Mouse (Mus musculus) ES-Bruce4 (cell line): ENCODE results near the gene Kif16b. TPM values are rescaled to one million over a fixed set of nuclear protein-coding genes. Genes with fewer than 3 reads are reported as not detected.

ENCODE experiments used
- H3K27ac ChIP-seq: 2 replicates; pipeline ENCODE4 v1.5.1; 2012; ENCODE audit warnings: low read length, inconsistent platforms; ENCODE audit not compliant: insufficient read depth
- H3K27me3 ChIP-seq: 2 replicates; pipeline ENCODE4 v1.6.1; 2012; ENCODE audit warnings: mild to moderate bottlenecking, low read length, inconsistent platforms; ENCODE audit not compliant: control insufficient read depth, poor library complexity, insufficient read depth, severe bottlenecking
- H3K36me3 ChIP-seq: 2 replicates; pipeline ENCODE4 v1.6.1; 2012; ENCODE audit warnings: inconsistent platforms, mild to moderate bottlenecking, low read length, moderate library complexity; ENCODE audit not compliant: control insufficient read depth, poor library complexity, insufficient read depth, severe bottlenecking
- H3K4me1 ChIP-seq: one replicate; pipeline ENCODE4 v1.8.1; 2011; ENCODE audit warnings: low read length; ENCODE audit not compliant: control insufficient read depth, insufficient read depth
- H3K4me3 ChIP-seq: 2 replicates; pipeline ENCODE4 v1.5.1; 2011; ENCODE audit warnings: low read depth, mild to moderate bottlenecking, low read length
- H3K9ac ChIP-seq: 2 replicates; pipeline ENCODE4 v1.6.1; 2012; ENCODE audit warnings: low read depth, mild to moderate bottlenecking, inconsistent platforms; ENCODE audit not compliant: poor library complexity, severe bottlenecking
- H3K9me3 ChIP-seq: replicated peaks from 2 replicates; pipeline ENCODE4 v1.6.1; 2012; ENCODE audit warnings: mild to moderate bottlenecking, low read length, inconsistent platforms; ENCODE audit not compliant: control insufficient read depth, poor library complexity, insufficient read depth, severe bottlenecking
- CTCF ChIP-seq: IDR thresholded peaks from one replicate; pipeline ENCODE4 v1.8.1; 2011; ENCODE audit warnings: low read depth, low read length
- EP300 ChIP-seq: IDR thresholded peaks from 2 replicates; pipeline ENCODE4 v1.6.1; 2011; ENCODE audit warnings: low read depth, low read length; ENCODE audit not compliant: insufficient read depth
- POLR2A ChIP-seq: IDR thresholded peaks from one replicate; pipeline ENCODE4 v1.8.1; 2011; ENCODE audit warnings: low read length; ENCODE audit not compliant: insufficient read depth
- polyA plus RNA-seq: library from polyadenylated mRNA; stranded (reverse); fragments of >200 nt; gene quantifications from 2 replicates; pipeline ENCODE4 v1.2.4, GENCODE M21; 2011; ENCODE audit warnings: low read depth; ENCODE audit not compliant: missing spikeins, insufficient read depth, insufficient read length

Kif16b gene
- polyA plus RNA-seq, 1 experiment: 14.3 TPM

GRCm38 (mm10) chr2:142909213-142909612 is 7.9 kb upstream of the Kif16b start:
- no peaks in the 10 kb centered on the region for H3K36me3 ChIP-seq
- no peak for TF ChIP-seq POLR2A
- TF ChIP-seq CTCF: no peak
- TF ChIP-seq EP300: no peak
- H3K4me3 ChIP-seq: no peak overlapping the region
- no peak overlapping the region for H3K27ac ChIP-seq
- H3K9me3 ChIP-seq: no peaks in the 10 kb centered on the region
- no peaks in the 10 kb centered on the region for H3K27me3 ChIP-seq
- H3K9ac ChIP-seq: no peak overlapping the region
- H3K4me1 ChIP-seq: no peaks in the 10 kb centered on the region

GRCm38 (mm10) chr2:142907056-142907455 is 5.7 kb upstream of the Kif16b start:
- Histone ChIP-seq H3K9me3 (no peaks in the 10 kb centered on the region), H3K27me3 (no peaks in the 10 kb centered on the region), H3K4me1 (peaks cover 2% of the 10 kb centered on the region), H3K36me3 (no peaks in the 10 kb centered on the region), H3K4me3 (no peak overlapping the region), H3K27ac (no peak overlapping the region), H3K9ac (no peak overlapping the region)
- TF ChIP-seq POLR2A: no peak
- no peak for TF ChIP-seq CTCF
- no peak for TF ChIP-seq EP300

GRCm38 (mm10) chr2:142902905-142903895 is 1.9 kb upstream of the Kif16b start:
- no peaks in the 10 kb centered on the region for H3K36me3 ChIP-seq
- TF ChIP-seq EP300: peak; percentile 67; the same call in 1 of the 2 replicates
- no peak for TF ChIP-seq POLR2A
- peaks cover 2% of the 10 kb centered on the region for H3K4me1 ChIP-seq
- peak overlapping the region; percentile 49 for H3K4me3 ChIP-seq
- H3K9me3 ChIP-seq: no peaks in the 10 kb centered on the region
- H3K27ac ChIP-seq: no peak overlapping the region
- no peaks in the 10 kb centered on the region for H3K27me3 ChIP-seq
- peak overlapping the region; percentile 67 for H3K9ac ChIP-seq

- H3K27me3 ChIP-seq: no peaks in the 10 kb centered on the region
- no peaks in the 10 kb centered on the region for H3K36me3 ChIP-seq
- peaks cover 2% of the 10 kb centered on the region for H3K4me1 ChIP-seq
- no peak overlapping the region for H3K27ac ChIP-seq
- H3K9ac ChIP-seq: peak overlapping the region; percentile 82
- H3K9me3 ChIP-seq: no peaks in the 10 kb centered on the region
- no peak for TF ChIP-seq EP300
- no peak for TF ChIP-seq POLR2A
- no peak overlapping the region for H3K4me3 ChIP-seq
These were observed 1.0 kb downstream of the Kif16b start for GRCm38 (mm10) chr2:142900120-142900861.

- Histone ChIP-seq H3K9ac (no peak overlapping the region), H3K27ac (no peak overlapping the region), H3K4me3 (no peak overlapping the region), H3K36me3 (no peaks in the 10 kb centered on the region), H3K27me3 (no peaks in the 10 kb centered on the region), H3K9me3 (no peaks in the 10 kb centered on the region), H3K4me1 (no peaks in the 10 kb centered on the region)
- TF ChIP-seq POLR2A (no peak), EP300 (no peak), CTCF (no peak)
These were observed 7.6 kb downstream of the Kif16b start for GRCm38 (mm10) chr2:142893780-142894179.

GRCm38 (mm10) chr2:142891283-142891682 is 10.0 kb downstream of the Kif16b start:
- H3K27ac ChIP-seq: no peak overlapping the region
- H3K4me3 ChIP-seq: no peak overlapping the region
- H3K9ac ChIP-seq: no peak overlapping the region
- TF ChIP-seq EP300: no peak
- no peak for TF ChIP-seq CTCF
- TF ChIP-seq POLR2A: no peak
- H3K4me1 ChIP-seq: no peaks in the 10 kb centered on the region
- H3K9me3 ChIP-seq: no peaks in the 10 kb centered on the region
- H3K27me3 ChIP-seq: no peaks in the 10 kb centered on the region
- H3K36me3 ChIP-seq: no peaks in the 10 kb centered on the region
